Mouse (Mus musculus): ENCODE measurements around the gene Pnkd. TPM values are rescaled to one million over a fixed set of nuclear protein-coding genes. Genes with fewer than 3 reads are reported as not detected.
A peak's percentile ranks its signal among the peaks of the same experiment; 100 is the strongest.

Gene Pnkd
- polyA plus RNA-seq (2014; fragmentation: Nextera tagmentation; extraction: Ambion mirVana), result 225 and 231 TPM in 2 replicates

DNA sequence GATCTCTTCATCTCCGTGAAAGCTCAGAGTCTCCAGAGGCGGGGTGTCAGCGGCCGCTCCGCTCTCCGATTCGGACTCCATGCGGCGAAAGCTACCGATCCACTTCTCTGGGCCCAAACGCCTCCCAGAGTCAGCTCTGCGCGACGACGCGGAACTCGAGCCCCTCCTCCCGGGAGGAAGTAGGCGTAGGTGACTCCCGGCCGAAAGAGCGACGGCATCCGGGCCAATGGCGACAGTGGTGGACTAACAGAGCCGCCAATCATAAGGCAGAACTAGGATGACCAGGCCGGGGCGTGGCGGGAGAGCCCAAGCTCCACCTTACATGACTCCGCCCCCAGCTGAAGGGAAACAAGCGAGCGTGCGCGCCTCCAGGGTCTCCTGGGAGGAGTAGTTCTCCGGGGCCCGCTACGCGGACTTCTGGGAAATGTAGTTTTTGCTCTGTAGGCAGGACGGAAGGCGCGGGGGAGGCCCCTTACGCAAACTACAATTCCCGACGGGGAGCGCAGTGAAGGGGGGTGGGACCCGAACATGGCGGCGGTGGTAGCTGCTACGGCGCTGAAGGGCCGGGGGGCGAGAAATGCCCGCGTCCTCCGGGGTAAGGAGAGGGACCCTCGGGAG is at the start of gene Pnkd, which contains the start of gene Aamp:
Pnkd (plus strand) TSS at position 388 of the 618 bp plus-strand sequence.
Aamp (minus strand) TSS at position 196 of the 618 bp plus-strand sequence.
- Histone ChIP-seq H3K27ac (ENCODE audit: low read depth, low read length) (peak within 1 kb of the TSS; percentile 66), H3K4me3 (ENCODE audit: low read depth, low read length) (peak within 1 kb of the TSS; percentile 86), H3K36me3 (ENCODE audit: control insufficient read depth, insufficient read depth, low read length) (peaks cover 19% of the 10 kb centered on the region), H3K4me1 (ENCODE audit: control insufficient read depth, insufficient read depth, low read length) (peaks cover 23% of the 10 kb centered on the region), H3K9ac (ENCODE audit: low read depth, low read length) (peak within 1 kb of the TSS; percentile 84), H3K27me3 (ENCODE audit: control insufficient read depth, insufficient read depth, low read length) (no peaks in the 10 kb centered on the region), H3K4me2 (peak within 1 kb of the TSS; percentile 86), H3K9me3 (replicated peaks; ENCODE audit: control insufficient read depth, low read length) (no peaks in the 10 kb centered on the region)
- WGBS (ENCODE audit: insufficient replicate concordance), result under 1% methylated on average over 56 of the region's 56 CpGs
- peak; percentile 96 for ATAC-seq (replicated peaks; ENCODE audit: insufficient number of reproducible peaks, low FRiP score, low TSS enrichment)

DNA sequence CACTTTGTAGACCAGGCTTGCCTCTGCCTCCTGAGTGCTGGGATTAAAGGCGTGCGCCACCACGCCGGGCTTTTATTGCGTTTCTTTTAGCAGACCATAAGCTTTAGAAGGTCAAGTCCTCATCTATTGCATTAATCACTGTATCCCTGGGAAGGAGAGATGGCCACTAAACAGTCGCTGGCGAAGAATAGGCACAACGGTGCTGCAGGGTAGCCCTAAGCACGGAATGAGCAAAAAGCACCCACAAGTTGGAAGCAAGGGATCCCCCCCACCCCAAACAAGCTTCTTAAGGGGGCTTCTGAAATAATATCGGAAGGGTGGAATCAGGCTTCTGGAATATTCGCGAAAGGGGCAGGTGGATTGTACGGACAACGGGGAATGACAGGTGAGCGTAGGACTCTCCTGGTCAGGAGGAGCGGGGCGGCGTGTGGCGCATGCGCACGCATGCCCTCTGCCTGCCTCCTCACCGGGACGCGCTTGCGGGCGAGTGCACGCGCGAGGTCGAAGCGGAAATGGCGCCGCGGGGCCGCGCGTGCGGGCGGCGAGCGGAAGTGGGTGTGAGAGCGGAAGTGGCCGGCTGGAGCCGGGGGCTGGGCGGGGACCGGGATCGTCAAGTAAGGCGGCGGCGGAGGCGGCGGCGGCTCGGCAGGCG is 48.7 kb upstream of the Pnkd start, which contains the start of gene Arpc2:
Arpc2 (plus strand) TSS at position 147 of the 652 bp plus-strand sequence.
- Histone ChIP-seq H3K4me2 (peak within 1 kb of the TSS; percentile 78), H3K27me3 (ENCODE audit: control insufficient read depth, insufficient read depth, low read length) (no peaks in the 10 kb centered on the region), H3K36me3 (ENCODE audit: control insufficient read depth, insufficient read depth, low read length) (no peaks in the 10 kb centered on the region), H3K4me3 (ENCODE audit: low read depth, low read length) (peak within 1 kb of the TSS; percentile 76), H3K4me1 (ENCODE audit: control insufficient read depth, insufficient read depth, low read length) (peaks cover 35% of the 10 kb centered on the region), H3K27ac (ENCODE audit: low read depth, low read length) (peak within 1 kb of the TSS; percentile 97), H3K9ac (ENCODE audit: low read depth, low read length) (peak within 1 kb of the TSS; percentile 88), H3K9me3 (replicated peaks; ENCODE audit: control insufficient read depth, low read length) (no peaks in the 10 kb centered on the region)
- ATAC-seq (replicated peaks; ENCODE audit: insufficient number of reproducible peaks, low FRiP score, low TSS enrichment), result peak; percentile 88
- WGBS (ENCODE audit: insufficient replicate concordance), result 2% methylated on average over 54 of the region's 55 CpGs

DNA sequence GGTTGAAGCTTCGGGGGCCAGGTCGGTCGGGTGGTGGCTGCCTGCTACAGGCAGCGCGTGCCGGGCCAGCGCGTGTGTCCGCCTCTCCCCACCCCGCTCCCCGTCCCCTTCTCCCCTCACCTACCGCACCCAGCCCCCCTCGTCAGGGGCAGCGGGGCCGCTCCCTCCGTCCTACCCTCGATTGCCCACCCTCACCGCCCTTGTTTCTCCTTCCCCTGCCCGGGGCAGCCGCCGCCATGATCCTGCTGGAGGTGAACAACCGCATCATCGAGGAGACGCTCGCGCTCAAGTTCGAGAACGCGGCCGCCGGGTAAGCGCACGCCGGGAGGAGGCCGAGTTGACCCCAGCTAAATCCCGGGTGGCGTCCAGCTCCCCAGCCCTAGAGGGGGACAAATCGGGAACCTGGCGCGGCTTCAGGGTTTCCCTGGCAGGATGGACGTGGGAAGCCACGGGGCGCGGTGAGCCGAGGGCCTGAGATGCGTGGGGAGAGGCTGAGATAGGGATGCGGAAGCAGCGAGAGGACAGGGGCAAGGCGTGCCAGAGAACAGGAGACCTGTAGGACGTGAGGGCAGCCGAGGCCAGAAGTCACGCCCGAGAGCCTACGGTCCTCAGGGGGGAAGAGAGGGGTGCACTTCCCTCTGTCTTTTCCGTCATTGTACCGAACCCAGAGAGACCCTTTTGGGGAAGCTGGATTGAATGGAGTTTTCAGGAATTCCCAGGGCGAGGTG is 48.0 kb upstream of the Pnkd start:
- H3K4me1 ChIP-seq (ENCODE audit: control insufficient read depth, insufficient read depth, low read length), result peaks cover 37% of the 10 kb centered on the region
- peak overlapping the region; percentile 97 for H3K27ac ChIP-seq (ENCODE audit: low read depth, low read length)
- peak overlapping the region; percentile 88 for H3K9ac ChIP-seq (ENCODE audit: low read depth, low read length)
- under 1% methylated on average over 57 of the region's 57 CpGs for WGBS (ENCODE audit: insufficient replicate concordance)
- ATAC-seq (replicated peaks; ENCODE audit: insufficient number of reproducible peaks, low FRiP score, low TSS enrichment), result peak; percentile 33; the same call in 1 of the 2 replicates
- H3K36me3 ChIP-seq (ENCODE audit: control insufficient read depth, insufficient read depth, low read length), result no peaks in the 10 kb centered on the region
- H3K9me3 ChIP-seq (replicated peaks; ENCODE audit: control insufficient read depth, low read length), result no peaks in the 10 kb centered on the region
- no peaks in the 10 kb centered on the region for H3K27me3 ChIP-seq (ENCODE audit: control insufficient read depth, insufficient read depth, low read length)
- peak overlapping the region; percentile 76 for H3K4me3 ChIP-seq (ENCODE audit: low read depth, low read length)
- peak overlapping the region; percentile 78 for H3K4me2 ChIP-seq

DNA sequence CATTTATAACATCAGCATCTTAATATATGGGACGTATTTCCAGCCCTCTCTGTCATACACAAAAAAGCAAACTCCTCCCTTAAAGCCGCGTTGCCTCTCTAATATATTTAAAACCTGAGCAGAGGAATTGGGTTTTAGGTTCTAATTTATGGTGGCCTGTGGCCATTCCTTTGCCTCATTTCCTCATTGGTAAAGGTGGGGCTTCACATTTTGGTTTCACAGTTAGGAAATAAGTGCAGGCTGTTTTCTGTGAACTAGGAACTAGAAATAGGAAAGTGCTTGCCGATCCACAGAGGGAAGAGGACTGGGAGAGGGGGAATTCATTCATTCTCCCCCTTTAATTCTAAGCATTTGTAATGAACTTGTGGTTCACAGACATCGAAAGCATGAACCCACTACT is 47.1 kb upstream of the Pnkd start:
- peak overlapping the region; percentile 97; the same call in 1 of the 2 replicates for H3K27ac ChIP-seq (ENCODE audit: low read depth, low read length)
- peak overlapping the region; percentile 88 for H3K9ac ChIP-seq (ENCODE audit: low read depth, low read length)
- no peaks in the 10 kb centered on the region for H3K27me3 ChIP-seq (ENCODE audit: control insufficient read depth, insufficient read depth, low read length)
- peak overlapping the region; percentile 76 for H3K4me3 ChIP-seq (ENCODE audit: low read depth, low read length)
- no peaks in the 10 kb centered on the region for H3K9me3 ChIP-seq (replicated peaks; ENCODE audit: control insufficient read depth, low read length)
- peaks cover 37% of the 10 kb centered on the region for H3K4me1 ChIP-seq (ENCODE audit: control insufficient read depth, insufficient read depth, low read length)
- H3K36me3 ChIP-seq (ENCODE audit: control insufficient read depth, insufficient read depth, low read length), result no peaks in the 10 kb centered on the region
- WGBS (ENCODE audit: insufficient replicate concordance), result 39% methylated on average over 5 of the region's 5 CpGs
- ATAC-seq (replicated peaks; ENCODE audit: insufficient number of reproducible peaks, low FRiP score, low TSS enrichment), result no peak
- H3K4me2 ChIP-seq, result peak overlapping the region; percentile 78

DNA sequence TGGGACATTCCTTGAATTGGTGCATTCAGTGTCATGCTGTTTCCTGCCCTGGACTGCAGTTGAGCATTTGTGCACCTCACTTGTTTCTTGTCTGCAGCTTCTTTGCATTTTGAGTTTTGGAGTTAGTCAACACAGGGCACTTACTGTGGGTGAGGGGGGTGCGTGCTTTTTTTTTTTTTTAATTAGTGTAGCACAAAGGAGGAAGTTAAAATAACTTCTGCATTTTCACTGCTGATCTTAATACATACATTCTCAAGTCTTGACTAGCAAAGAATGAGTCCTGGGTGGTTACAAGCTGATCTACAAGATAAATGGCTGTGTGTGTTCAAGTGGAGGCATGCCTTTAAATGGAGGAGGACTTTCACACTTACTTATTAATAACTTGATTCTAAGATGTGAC is 46.6 kb upstream of the Pnkd start:
- H3K4me1 ChIP-seq (ENCODE audit: control insufficient read depth, insufficient read depth, low read length), result peaks cover 37% of the 10 kb centered on the region
- no peak overlapping the region; the same call in 1 of the 2 replicates for H3K27ac ChIP-seq (ENCODE audit: low read depth, low read length)
- H3K9ac ChIP-seq (ENCODE audit: low read depth, low read length), result peak overlapping the region; percentile 88
- H3K9me3 ChIP-seq (replicated peaks; ENCODE audit: control insufficient read depth, low read length), result no peaks in the 10 kb centered on the region
- no peaks in the 10 kb centered on the region for H3K27me3 ChIP-seq (ENCODE audit: control insufficient read depth, insufficient read depth, low read length)
- H3K4me3 ChIP-seq (ENCODE audit: low read depth, low read length), result peak overlapping the region; percentile 76
- H3K36me3 ChIP-seq (ENCODE audit: control insufficient read depth, insufficient read depth, low read length), result no peaks in the 10 kb centered on the region
- WGBS (ENCODE audit: insufficient replicate concordance), result 63% methylated on average over 1 of the region's 1 CpGs
- no peak for ATAC-seq (replicated peaks; ENCODE audit: insufficient number of reproducible peaks, low FRiP score, low TSS enrichment)
- H3K4me2 ChIP-seq, result peak overlapping the region; percentile 78

DNA sequence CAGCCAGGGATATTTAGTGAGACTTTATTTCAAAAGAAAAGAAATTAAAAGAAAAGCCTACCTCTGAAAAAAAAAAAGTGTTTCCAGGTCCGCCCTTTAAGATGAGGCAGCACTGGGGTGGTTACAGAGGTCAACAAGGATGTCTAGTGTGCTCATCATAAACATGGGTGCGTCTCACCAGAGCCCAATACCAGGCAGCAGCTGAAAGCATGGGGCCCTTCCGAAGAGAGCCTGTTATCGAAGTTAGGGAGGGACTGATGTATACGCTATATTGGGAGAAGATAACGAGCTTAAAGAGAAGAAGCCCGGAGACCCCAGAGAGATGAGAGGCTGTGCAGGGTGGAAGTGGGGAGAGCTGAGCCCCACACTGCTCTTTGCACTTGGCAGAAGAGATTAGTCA is 45.6 kb upstream of the Pnkd start:
- Histone ChIP-seq H3K4me2 (peak overlapping the region; percentile 78), H3K4me1 (ENCODE audit: control insufficient read depth, insufficient read depth, low read length) (peaks cover 42% of the 10 kb centered on the region), H3K9ac (ENCODE audit: low read depth, low read length) (peak overlapping the region; percentile 47), H3K4me3 (ENCODE audit: low read depth, low read length) (peak overlapping the region; percentile 76), H3K27ac (ENCODE audit: low read depth, low read length) (peak overlapping the region; percentile 57), H3K36me3 (ENCODE audit: control insufficient read depth, insufficient read depth, low read length) (no peaks in the 10 kb centered on the region), H3K9me3 (replicated peaks; ENCODE audit: control insufficient read depth, low read length) (no peaks in the 10 kb centered on the region), H3K27me3 (ENCODE audit: control insufficient read depth, insufficient read depth, low read length) (no peaks in the 10 kb centered on the region)
- no peak for ATAC-seq (replicated peaks; ENCODE audit: insufficient number of reproducible peaks, low FRiP score, low TSS enrichment)
- 15% methylated on average over 7 of the region's 7 CpGs for WGBS (ENCODE audit: insufficient replicate concordance)

DNA sequence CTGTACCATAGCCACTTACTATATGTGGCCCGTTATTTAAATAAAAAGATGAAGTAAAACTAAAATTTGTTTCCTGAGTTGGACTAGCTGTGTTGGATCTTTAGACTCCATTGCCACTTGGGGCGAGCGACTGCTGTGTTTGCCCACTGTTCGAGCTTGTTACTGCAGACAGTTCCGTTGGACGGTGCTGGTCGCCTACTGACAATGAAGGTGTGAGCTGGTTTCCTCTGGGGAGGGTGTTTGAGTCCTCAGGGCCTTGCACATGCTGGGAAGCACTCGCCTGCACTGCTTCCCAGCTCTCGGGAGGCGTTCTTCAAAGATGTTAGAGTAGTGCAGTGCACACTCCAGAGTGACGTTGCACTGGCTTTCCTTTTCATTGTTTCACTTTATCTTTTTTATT is 45.1 kb upstream of the Pnkd start:
- H3K4me2 ChIP-seq, result peak overlapping the region; percentile 78
- 34% methylated on average over 11 of the region's 11 CpGs for WGBS (ENCODE audit: insufficient replicate concordance)
- H3K9ac ChIP-seq (ENCODE audit: low read depth, low read length), result peak overlapping the region; percentile 47
- no peaks in the 10 kb centered on the region for H3K36me3 ChIP-seq (ENCODE audit: control insufficient read depth, insufficient read depth, low read length)
- no peaks in the 10 kb centered on the region for H3K9me3 ChIP-seq (replicated peaks; ENCODE audit: control insufficient read depth, low read length)
- H3K27me3 ChIP-seq (ENCODE audit: control insufficient read depth, insufficient read depth, low read length), result no peaks in the 10 kb centered on the region
- ATAC-seq (replicated peaks; ENCODE audit: insufficient number of reproducible peaks, low FRiP score, low TSS enrichment), result no peak
- H3K4me1 ChIP-seq (ENCODE audit: control insufficient read depth, insufficient read depth, low read length), result peaks cover 42% of the 10 kb centered on the region
- peak overlapping the region; percentile 57 for H3K27ac ChIP-seq (ENCODE audit: low read depth, low read length)
- peak overlapping the region; percentile 76 for H3K4me3 ChIP-seq (ENCODE audit: low read depth, low read length)

DNA sequence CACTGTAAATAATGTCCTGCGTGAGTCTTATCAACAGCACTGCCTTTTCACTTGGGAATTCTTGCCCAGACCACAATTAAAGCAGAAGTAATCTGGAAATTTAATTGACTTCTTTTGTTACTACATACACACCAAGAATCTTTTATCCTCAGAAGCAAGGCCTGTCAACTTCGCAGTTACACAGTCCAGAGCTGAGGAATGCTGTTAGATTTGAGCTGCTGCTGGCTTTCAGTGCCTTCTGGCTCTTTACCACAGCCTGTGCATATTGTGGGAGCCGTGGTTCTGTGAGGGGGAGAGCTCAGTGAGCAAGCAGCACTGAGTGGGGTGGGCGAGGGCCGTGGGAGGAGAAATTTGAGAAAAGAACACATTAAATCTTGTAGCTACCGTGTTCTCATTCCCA is 44.4 kb upstream of the Pnkd start:
- Histone ChIP-seq H3K9me3 (replicated peaks; ENCODE audit: control insufficient read depth, low read length) (no peaks in the 10 kb centered on the region), H3K4me2 (peak overlapping the region; percentile 78), H3K4me1 (ENCODE audit: control insufficient read depth, insufficient read depth, low read length) (peaks cover 43% of the 10 kb centered on the region), H3K27ac (ENCODE audit: low read depth, low read length) (peak overlapping the region; percentile 57), H3K4me3 (ENCODE audit: low read depth, low read length) (peak overlapping the region; percentile 76; the same call in 1 of the 2 replicates), H3K27me3 (ENCODE audit: control insufficient read depth, insufficient read depth, low read length) (no peaks in the 10 kb centered on the region), H3K36me3 (ENCODE audit: control insufficient read depth, insufficient read depth, low read length) (no peaks in the 10 kb centered on the region), H3K9ac (ENCODE audit: low read depth, low read length) (no peak overlapping the region)
- no peak; the same call in 1 of the 2 replicates for ATAC-seq (replicated peaks; ENCODE audit: insufficient number of reproducible peaks, low FRiP score, low TSS enrichment)
- 33% methylated on average over 6 of the region's 6 CpGs for WGBS (ENCODE audit: insufficient replicate concordance)
